Mouse (Mus musculus) heart, embryonic 15.5 days (tissue): ENCODE data around the gene Mdh1b. TPM values are rescaled to one million over a fixed set of nuclear protein-coding genes. Genes with fewer than 3 reads are reported as not detected.

Experiments used
- ATAC-seq: fragments of 200-750 bp; cut with Nextera tagmentation; replicated peaks from 2 replicates; pipeline ENCODE4 v1.8.0; 2017; ENCODE audit warnings: low read depth, moderate TSS enrichment; ENCODE audit not compliant: insufficient number of reproducible peaks, insufficient read depth, low FRiP score
- H3K27ac ChIP-seq: fragments of 300-500 bp; sonication (generic); 2 replicates; pipeline ENCODE4 v1.5.1; 2015; ENCODE audit warnings: mild to moderate bottlenecking, inconsistent platforms
- H3K27me3 ChIP-seq: fragments of 300-500 bp; sonication (generic); 2 replicates; pipeline ENCODE4 v1.6.1; 2015; ENCODE audit warnings: inconsistent platforms
- H3K36me3 ChIP-seq: fragments of 300-500 bp; sonication (generic); 2 replicates; pipeline ENCODE4 v1.6.1; 2015; ENCODE audit warnings: mild to moderate bottlenecking, inconsistent platforms
- H3K4me1 ChIP-seq: fragments of 300-500 bp; sonication (generic); replicated peaks from 2 replicates; pipeline ENCODE4 v1.6.1; 2015; ENCODE audit warnings: inconsistent platforms
- H3K4me2 ChIP-seq: fragments of 300-500 bp; sonication (generic); 2 replicates; pipeline ENCODE4 v1.6.1; 2015; ENCODE audit warnings: inconsistent platforms, mild to moderate bottlenecking, moderate library complexity
- H3K4me3 ChIP-seq: fragments of 300-500 bp; sonication (generic); 2 replicates; pipeline ENCODE4 v1.5.1; 2015; ENCODE audit warnings: mild to moderate bottlenecking, inconsistent platforms
- H3K9ac ChIP-seq: fragments of 300-500 bp; sonication (generic); 2 replicates; pipeline ENCODE4 v1.6.1; 2015; ENCODE audit warnings: mild to moderate bottlenecking, inconsistent platforms
- H3K9me3 ChIP-seq: fragments of 300-500 bp; sonication (generic); replicated peaks from 2 replicates; pipeline ENCODE4 v1.6.1; 2016; ENCODE audit warnings: inconsistent platforms
- whole genome bisulfite sequencing: fragments of 180-500 bp; shearing (Covaris S2); methylation state at CpG from one replicate; pipeline ENCODE4 v1.1.7; 2015; ENCODE audit warnings: mixed read lengths; 5-methylcytosine and 5-hydroxymethylcytosine counted together
- polyA plus RNA-seq: library from polyadenylated mRNA; unstranded; fragments of >200 nt; fragmentation: Nextera tagmentation; extraction: Ambion mirVana; gene quantifications from 2 replicates; pipeline ENCODE4 v1.2.1, GENCODE M21; 2015

Gene Mdh1b
- polyA plus RNA-seq, 1 experiment from 2014 or later, result not detected

DNA sequence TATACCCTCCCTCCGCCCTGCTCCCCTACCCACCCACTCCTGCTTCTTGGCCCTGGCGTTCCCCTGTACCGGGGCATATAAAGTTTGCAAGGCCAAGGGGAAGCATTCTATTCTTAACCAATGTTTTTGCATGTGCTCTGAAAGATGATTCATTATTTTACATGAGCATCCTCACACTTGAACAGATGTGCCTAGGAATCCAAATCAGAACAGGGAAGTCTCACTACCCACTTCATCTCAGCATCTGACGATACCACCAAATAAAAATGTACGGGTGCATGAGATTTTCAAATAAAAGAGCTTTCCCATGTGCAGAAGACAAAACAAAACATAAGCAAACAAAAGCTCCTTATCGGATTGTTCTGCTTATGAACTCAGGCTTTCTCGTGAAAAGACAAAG lies 10.0 kb downstream of the Mdh1b start:
- 79% methylated on average over 7 of the region's 7 CpGs for WGBS
- no peaks in the 10 kb centered on the region for H3K9me3 ChIP-seq

DNA sequence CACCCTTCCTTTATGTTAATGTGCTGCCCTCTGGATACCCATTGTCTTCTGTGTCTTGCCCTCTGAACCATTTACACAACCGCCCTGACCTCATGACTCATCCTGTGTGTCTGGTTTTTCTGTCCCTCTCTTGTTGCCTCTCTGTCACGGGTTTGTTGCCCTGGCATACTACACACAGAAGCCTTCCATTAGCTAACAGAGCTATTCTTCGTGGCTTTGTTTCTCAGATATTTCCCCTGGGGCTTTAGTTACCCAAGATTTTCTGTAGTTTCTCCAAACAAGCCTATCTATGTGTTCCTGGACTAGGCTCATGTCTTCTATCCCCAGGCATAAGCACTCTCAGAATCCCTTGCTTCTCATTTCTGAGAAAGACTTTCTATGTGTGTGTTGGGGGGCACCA lies 21.2 kb downstream of the Mdh1b start:
- no peak overlapping the region for H3K4me3 ChIP-seq
- H3K27ac ChIP-seq, result no peak overlapping the region
- H3K9me3 ChIP-seq, result no peaks in the 10 kb centered on the region
- no peak overlapping the region for H3K9ac ChIP-seq
- H3K36me3 ChIP-seq, result no peaks in the 10 kb centered on the region
- H3K27me3 ChIP-seq, result no peaks in the 10 kb centered on the region
- WGBS, result 65% methylated on average over 3 of the region's 3 CpGs
- no peak overlapping the region for H3K4me2 ChIP-seq
- ATAC-seq, result no peak
- no peaks in the 10 kb centered on the region; the same call in 1 of the 2 replicates for H3K4me1 ChIP-seq

More for the DNA sequence above, 10.0 kb downstream of the Mdh1b start:
- Histone ChIP-seq H3K4me1 (no peaks in the 10 kb centered on the region), H3K9ac (no peak overlapping the region), H3K36me3 (no peaks in the 10 kb centered on the region), H3K27ac (no peak overlapping the region), H3K4me3 (no peak overlapping the region), H3K27me3 (no peaks in the 10 kb centered on the region; the same call in 1 of the 2 replicates), H3K4me2 (no peak overlapping the region)
- ATAC-seq, result no peak

DNA sequence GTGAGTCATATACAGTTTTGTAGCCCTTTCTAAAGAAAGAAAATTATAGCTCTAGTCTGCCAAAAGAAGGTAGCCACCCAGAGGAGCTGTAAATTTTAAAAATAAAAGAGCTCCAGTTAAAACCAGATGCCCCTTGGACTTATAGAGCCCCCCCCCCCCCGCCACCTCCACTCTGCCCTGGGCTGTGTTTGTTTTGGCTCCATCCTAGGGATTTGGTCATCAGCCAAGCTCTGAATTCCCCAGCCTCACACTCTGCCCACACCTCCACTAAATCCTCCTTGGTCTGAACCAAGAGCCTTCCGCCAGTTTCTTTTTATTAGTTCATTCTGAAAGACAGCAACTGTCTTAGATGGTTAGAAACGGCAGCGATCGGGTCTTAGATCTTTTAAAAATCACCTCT lies 24.4 kb downstream of the Mdh1b start:
- Histone ChIP-seq H3K27me3 (no peaks in the 10 kb centered on the region), H3K9me3 (no peaks in the 10 kb centered on the region), H3K36me3 (no peaks in the 10 kb centered on the region), H3K4me2 (no peak overlapping the region), H3K9ac (no peak overlapping the region), H3K27ac (no peak overlapping the region), H3K4me1 (no peaks in the 10 kb centered on the region; the same call in 1 of the 2 replicates), H3K4me3 (no peak overlapping the region)
- 0 out of 2 replicates have a peak, but pooled peaks have one; percentile 53 for ATAC-seq
- WGBS, result 45% methylated on average over 5 of the region's 5 CpGs

DNA sequence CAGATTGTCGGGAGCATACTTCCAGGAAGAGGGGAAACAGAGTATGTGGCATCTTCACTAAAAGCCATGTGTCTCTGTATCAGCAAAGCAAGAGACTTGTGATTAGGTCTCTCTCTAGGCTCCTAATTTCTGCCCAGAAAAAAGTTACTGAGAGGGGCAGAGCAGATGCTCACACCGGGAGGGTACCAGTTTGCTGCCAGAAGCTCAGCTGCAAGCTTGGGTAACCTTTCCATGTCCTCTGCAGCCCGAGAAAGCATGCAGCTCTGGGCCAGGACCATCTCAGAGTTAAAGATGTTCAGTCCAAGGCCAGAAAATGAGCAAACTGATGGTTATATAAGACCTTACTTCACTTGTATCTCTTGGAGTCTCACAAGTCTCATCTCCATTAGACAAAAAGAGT lies 33.3 kb downstream of the Mdh1b start:
- Histone ChIP-seq H3K27ac (no peak overlapping the region), H3K4me1 (no peaks in the 10 kb centered on the region), H3K9me3 (no peaks in the 10 kb centered on the region), H3K4me2 (no peak overlapping the region), H3K27me3 (no peaks in the 10 kb centered on the region), H3K9ac (no peak overlapping the region), H3K4me3 (no peak overlapping the region), H3K36me3 (no peaks in the 10 kb centered on the region)
- ATAC-seq, result no peak
- WGBS, result 64% methylated on average over 3 of the region's 3 CpGs

DNA sequence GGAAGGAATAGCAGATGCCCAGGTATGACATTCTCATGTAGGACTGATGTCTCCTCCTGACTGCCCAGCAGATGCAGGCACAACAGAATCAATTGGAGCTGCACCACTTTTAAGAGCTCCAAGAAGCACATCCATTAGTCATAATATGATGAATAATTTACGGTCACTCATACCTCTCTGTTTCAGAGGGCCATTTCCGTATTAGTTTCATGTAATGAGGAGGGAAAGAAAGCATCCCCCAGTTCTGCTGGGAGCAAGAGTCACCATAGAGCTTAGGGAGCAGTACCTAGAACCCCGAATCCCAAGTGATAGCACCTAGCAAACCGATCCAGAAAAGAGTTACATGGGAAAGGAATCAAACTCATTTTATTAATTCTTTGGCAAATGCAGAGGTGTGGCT lies 43.3 kb downstream of the Mdh1b start, which contains the start of gene Dytn:
TSS of gene Dytn (minus strand) at position 101 of the 400 bp plus-strand sequence.
- Histone ChIP-seq H3K9me3 (no peaks in the 10 kb centered on the region), H3K9ac (no peak within 1 kb of the TSS), H3K27me3 (no peaks in the 10 kb centered on the region), H3K4me1 (no peaks in the 10 kb centered on the region), H3K36me3 (no peaks in the 10 kb centered on the region), H3K4me2 (no peak within 1 kb of the TSS), H3K27ac (no peak within 1 kb of the TSS), H3K4me3 (no peak within 1 kb of the TSS)
- WGBS, result 74% methylated on average over 4 of the region's 4 CpGs
- no peak for ATAC-seq

DNA sequence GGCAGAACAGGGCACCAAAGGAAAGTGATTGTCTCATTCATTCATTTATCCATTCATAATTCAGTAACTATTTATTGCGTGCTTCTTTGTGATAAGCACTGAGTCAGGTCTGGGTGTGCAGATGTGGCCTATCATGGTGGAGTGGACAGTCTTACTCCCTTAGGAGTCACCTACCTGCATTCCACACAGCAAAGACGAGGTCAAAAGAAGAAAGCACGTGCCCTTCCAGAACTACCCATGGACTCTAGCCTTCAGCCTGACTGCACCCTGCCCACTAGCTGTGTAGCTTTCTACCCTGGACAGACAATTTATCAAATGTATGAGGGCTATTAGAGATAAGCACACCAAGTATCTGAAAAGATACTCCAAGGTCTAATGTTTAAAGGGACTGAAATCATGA lies 54.1 kb downstream of the Mdh1b start:
- Histone ChIP-seq H3K9me3 (no peaks in the 10 kb centered on the region), H3K9ac (no peak overlapping the region), H3K27me3 (no peaks in the 10 kb centered on the region), H3K4me3 (no peak overlapping the region), H3K4me1 (no peaks in the 10 kb centered on the region), H3K27ac (no peak overlapping the region), H3K4me2 (no peak overlapping the region), H3K36me3 (no peaks in the 10 kb centered on the region)
- no peak for ATAC-seq
- 73% methylated on average over 3 of the region's 3 CpGs for WGBS

DNA sequence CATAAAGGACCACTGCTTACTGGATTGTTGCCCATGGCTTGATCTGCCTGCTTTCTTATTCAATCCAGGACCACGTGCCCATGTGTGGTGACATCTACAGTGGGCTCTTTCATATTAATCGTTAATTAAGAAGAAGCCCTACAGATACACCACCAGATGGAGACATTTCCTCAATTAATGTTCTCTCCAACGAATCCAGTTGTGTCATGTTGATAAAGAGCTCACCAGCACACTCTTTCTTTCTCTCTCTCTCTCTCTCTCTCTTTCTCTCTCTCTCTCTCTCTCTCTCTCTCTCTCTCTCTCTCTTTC lies 61.3 kb downstream of the Mdh1b start:
- Histone ChIP-seq H3K4me1 (no peaks in the 10 kb centered on the region), H3K9me3 (no peaks in the 10 kb centered on the region), H3K27ac (no peak overlapping the region), H3K4me2 (peak overlapping the region; percentile 38; the same call in 1 of the 2 replicates), H3K9ac (no peak overlapping the region), H3K36me3 (no peaks in the 10 kb centered on the region), H3K4me3 (no peak overlapping the region), H3K27me3 (peaks cover 17% of the 10 kb centered on the region)
- no peak for ATAC-seq
- 11% methylated on average over 3 of the region's 3 CpGs for WGBS

DNA sequence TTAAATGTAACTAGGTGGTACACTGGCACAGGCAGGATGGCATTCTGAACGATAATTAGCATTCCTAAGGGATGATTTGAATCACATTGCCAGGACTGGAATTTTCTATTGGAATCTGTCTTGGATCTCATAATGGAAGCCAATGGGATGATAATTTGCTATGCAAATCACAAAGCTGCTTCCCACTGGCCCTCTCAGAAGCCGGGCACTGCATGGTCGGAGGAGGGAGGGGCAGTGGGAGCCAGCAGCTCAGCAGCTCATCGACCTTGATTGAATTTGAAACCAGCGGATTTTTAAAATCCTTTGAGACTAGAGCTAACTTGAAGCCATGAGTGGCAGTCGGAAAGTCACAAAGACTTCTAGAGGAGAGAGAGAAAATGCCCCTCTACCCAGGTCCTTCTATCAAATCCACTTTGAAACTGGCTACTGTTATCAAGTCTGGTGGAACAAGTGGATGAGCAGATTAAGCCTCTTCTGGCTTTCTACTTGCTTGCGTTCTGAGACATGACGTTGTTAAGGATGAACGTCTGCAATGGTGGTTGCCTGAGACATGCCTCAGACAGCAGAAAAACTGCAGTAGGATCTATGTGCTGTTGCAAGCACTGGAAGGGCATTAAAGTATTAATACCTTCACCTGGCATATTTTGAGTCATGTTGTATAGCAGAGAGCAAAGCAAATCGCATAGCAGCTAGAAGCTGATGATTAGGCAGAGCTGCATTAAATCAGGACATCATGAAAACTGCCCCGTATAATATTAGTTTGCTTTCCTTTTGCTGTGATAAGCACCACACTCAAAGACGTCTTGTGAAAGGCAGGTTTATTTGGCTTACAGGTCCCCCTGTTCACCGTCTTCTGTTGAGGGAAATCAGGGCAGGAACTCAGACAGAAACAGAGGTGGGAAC lies 61.9 kb downstream of the Mdh1b start:
- Histone ChIP-seq H3K9ac (no peak overlapping the region), H3K4me1 (no peaks in the 10 kb centered on the region), H3K27me3 (peaks cover 17% of the 10 kb centered on the region), H3K9me3 (no peaks in the 10 kb centered on the region), H3K27ac (no peak overlapping the region), H3K4me2 (peak overlapping the region; percentile 38; the same call in 1 of the 2 replicates), H3K4me3 (no peak overlapping the region), H3K36me3 (no peaks in the 10 kb centered on the region)
- 19% methylated on average over 13 of the region's 13 CpGs for WGBS
- no peak for ATAC-seq

DNA sequence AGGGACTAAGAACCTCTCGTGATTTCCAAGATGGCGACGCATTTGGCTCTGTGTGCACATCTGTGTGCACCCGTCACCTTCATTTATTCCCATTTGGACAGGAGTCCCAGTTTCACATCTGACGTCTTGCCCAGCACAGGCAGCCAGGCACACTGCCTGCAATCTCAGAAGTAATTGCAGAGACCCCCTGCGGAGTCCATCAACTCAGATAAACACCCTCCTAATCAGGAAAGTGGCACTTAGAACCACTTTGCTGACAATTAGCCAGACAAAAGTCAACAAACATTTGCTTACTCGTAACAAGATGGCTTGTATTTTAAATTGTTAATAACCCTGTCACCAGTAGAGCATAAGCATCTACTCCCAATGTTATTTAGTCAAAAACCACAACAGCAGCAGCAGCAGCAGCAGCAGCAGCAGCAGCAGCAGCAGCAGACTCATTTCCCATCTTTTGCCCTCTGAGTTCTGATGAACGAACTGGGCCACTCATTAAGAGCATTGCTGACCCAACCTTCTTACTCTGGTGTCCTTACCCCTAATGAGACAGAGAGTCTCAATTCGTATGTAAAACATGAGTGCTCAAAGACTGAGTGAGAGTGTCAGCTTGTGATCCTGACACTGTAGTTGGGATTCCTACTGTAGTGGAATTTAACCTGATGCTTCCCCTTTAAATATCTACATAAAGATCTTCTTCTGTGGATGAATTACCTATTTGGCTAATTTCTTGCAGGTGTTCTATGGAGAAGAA lies 62.7 kb downstream of the Mdh1b start:
- H3K4me2 ChIP-seq, result no peak overlapping the region
- H3K27me3 ChIP-seq, result peaks cover 17% of the 10 kb centered on the region
- H3K9me3 ChIP-seq, result no peaks in the 10 kb centered on the region
- H3K27ac ChIP-seq, result no peak overlapping the region
- WGBS, result 32% methylated on average over 9 of the region's 9 CpGs
- H3K36me3 ChIP-seq, result no peaks in the 10 kb centered on the region
- no peak overlapping the region for H3K4me3 ChIP-seq
- no peaks in the 10 kb centered on the region for H3K4me1 ChIP-seq
- H3K9ac ChIP-seq, result no peak overlapping the region
- ATAC-seq, result no peak

DNA sequence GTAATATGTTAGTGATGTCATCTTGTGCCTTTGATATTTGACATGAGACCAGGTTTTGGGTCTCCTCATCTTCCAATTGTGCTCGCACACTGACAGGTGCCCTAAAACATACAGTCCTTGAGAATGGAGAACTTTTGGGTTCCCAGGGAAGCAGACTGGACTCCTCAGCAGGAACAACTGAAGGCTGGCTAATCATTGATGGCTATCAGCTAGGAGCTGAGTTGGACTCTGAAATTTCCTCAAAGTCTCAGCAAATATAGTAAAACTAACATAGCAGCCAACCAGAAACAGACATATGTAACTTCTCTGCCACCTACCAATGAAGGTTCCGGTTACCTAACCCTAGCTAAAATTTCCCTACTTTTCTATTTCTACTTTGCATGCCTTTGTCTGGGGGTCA lies 64.0 kb downstream of the Mdh1b start:
- Histone ChIP-seq H3K4me3 (no peak overlapping the region), H3K4me2 (no peak overlapping the region), H3K27me3 (peaks cover 23% of the 10 kb centered on the region), H3K36me3 (no peaks in the 10 kb centered on the region), H3K27ac (no peak overlapping the region), H3K4me1 (no peaks in the 10 kb centered on the region), H3K9me3 (no peaks in the 10 kb centered on the region), H3K9ac (no peak overlapping the region)
- ATAC-seq, result no peak
- 83% methylated on average over 2 of the region's 2 CpGs for WGBS

DNA sequence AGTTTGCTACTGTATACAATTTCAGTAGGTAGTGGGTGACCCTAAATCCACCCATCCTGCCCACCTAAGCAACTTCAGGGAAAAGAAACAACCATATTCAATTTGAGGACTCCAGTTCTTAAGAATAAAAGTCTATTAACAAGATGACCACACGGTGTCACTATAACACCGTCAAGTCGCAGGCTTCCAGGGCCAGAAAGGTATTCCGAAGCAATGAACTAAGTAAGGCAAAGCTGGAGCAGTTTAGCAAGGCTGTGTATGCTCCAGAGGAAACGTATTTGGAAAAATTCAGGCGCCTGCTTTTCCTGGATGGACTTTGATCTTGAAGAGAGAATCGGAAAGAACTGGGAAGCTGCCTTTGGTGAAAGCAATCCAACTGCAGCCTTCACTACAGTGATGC lies 70.5 kb downstream of the Mdh1b start:
- H3K4me2 ChIP-seq, result no peak overlapping the region
- H3K4me1 ChIP-seq, result no peaks in the 10 kb centered on the region
- no peak for ATAC-seq
- no peak overlapping the region for H3K9ac ChIP-seq
- H3K4me3 ChIP-seq, result no peak overlapping the region
- H3K9me3 ChIP-seq, result no peaks in the 10 kb centered on the region
- WGBS, result 3% methylated on average over 7 of the region's 7 CpGs
- no peaks in the 10 kb centered on the region for H3K36me3 ChIP-seq
- peaks cover 17% of the 10 kb centered on the region for H3K27me3 ChIP-seq
- no peak overlapping the region for H3K27ac ChIP-seq
